Mouse (Mus musculus) adrenal gland, postnatal 10 days (tissue): ENCODE measurements around the gene Nmt1. TPM values are rescaled to one million over a fixed set of nuclear protein-coding genes. Genes with fewer than 3 reads are reported as not detected.

ENCODE experiments used
- DNase-seq: peaks from one replicate; pipeline ENCODE4 v3.0.0; 2021; ENCODE audit warnings: mixed read lengths
- total RNA-seq, 2 experiments: library from RNA; stranded (reverse); gene quantifications; 2 replicates each; pipeline ENCODE4 v1.2.3; 2021

Gene Nmt1
- total RNA-seq, 2 experiments from 2014 or later: 81.8 to 85.9 TPM

- no peak for DNase-seq
These were observed 16.0 kb downstream of the Nmt1 start for GRCm38 (mm10) chr11:103043982-103044381.

GRCm38 (mm10) chr11:103046286-103046685 is 18.3 kb downstream of the Nmt1 start:
- DNase-seq: no peak

DNA sequence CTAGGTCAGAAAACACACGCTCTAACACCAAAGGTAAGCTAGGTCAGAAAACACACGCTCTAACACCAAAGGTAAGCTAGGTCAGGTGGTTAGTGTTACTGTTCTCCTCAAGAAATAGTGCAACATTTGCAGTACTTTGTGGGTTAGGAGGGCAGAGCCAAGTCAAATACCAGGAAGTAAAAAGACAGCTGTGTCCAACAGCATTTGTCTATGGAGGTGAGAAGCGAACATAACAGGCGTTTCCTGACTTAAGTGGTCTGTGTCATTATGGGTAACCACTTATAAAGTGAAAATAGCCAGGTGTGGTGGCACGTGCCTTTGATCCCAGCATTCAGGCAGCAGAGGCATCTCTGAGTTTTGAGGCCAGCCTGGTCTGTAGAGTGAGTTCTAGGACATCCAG is 21.6 kb downstream of the Nmt1 start:
- DNase-seq: no peak

DNA sequence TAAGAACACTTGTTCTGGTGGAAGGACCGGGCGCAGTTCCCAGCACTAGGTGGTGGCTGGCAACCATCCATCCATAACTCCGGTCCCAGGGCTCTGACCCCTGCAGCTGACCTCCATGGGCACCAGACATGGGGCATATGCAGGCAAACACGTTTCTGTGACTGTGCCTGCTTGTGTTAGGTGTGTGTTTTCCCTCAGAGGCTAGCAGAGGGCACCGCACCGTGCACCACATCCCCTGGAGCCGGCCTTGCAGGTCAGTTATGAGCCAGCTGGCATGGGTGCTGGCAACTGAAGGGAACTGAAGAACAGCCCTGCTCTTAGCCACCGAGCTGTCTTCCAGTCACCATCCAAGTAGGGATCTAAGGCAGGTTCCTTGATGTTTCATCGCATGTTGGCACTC is 22.2 kb downstream of the Nmt1 start:
- peak; percentile 63 for DNase-seq

DNA sequence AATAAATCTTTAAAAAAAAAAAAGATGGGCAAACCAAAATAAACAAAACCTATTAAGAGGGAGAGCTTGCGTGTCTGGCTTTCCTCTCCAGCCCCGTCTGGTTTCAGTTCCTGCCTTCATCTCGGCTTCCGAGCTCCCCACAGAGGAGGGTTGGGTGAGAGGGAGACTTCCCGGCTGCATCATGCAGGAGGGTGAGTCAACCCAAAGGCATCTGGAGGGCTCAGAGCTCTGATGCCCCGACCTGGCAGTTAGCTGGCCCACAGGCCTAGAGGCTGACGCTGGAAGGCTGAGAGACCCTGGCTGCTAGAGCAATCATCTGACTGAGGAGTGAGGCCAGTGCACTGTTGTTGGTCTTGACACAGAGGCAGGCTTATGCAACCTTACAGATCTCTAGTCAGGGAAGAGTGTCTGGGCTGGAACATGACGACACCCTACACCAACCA is 23.3 kb downstream of the Nmt1 start:
- peak; percentile 70 for DNase-seq

- no peak for DNase-seq
These were observed 24.1 kb downstream of the Nmt1 start for GRCm38 (mm10) chr11:103052078-103052477.

DNA sequence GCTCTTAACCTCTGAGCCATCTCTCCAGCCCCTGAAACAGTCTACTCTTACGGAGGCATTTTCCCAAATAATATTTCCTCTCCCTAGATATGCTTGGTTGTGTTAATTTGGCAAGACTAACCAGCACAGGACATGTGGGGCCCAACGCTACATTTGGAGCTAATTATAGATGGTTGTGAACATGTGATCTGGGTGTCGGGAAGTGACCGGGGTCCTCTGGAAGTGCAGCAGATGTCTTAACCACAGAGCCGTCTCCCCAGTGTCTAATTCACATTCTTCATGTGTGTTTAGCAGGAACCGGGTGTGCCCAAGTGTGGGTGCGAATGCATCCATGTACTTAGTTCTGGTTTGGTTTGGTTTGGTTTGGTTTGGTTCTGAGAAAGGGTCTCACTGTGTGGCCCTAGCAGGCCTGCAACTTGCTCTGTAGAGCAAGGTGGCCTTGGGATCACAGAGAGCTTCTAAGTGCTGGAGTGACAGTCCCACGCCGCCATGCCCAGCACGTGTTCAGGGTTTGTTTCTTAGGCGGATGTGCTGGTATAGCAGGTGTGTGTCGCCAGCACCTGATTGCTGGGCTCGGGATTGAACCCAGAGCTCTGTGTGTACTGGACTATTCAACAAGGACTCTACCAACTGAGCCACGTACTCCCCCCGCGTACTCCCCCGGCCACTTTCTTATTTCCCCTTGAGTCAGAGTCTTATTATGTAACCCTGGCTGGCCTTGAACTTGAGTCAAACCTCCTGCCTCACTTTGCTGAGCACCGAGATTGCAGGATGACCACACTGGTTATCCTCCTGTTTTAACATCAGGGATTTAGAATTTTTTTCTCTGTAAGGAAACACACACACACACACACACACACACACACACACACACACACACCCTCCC is 25.4 kb downstream of the Nmt1 start:
- DNase-seq: no peak

- peak; percentile 84 for DNase-seq
These were observed 26.8 kb downstream of the Nmt1 start for GRCm38 (mm10) chr11:103054798-103055197.

DNA sequence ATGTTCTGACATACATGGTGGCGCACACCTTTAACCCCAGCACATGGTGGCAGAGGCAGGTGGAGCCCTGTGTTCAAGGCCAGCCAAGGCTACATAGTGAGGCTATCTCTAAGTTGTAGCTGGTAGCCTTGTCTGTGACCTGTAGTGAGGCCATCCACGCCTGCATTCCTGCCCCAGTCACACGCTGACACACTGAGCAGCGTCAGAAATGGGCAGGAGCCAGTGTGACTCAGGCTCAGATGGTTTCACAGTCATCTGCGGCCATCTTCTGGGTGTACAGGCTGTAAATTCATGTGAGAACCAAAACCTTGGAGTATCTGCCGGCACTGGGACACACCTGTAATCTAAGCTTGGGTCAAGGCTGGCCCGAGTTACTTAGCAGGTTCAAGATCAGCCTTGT is 28.6 kb downstream of the Nmt1 start:
- DNase-seq: no peak

GRCm38 (mm10) chr11:103058499-103059085 is 30.6 kb downstream of the Nmt1 start:
- no peak for DNase-seq

- no peak for DNase-seq
These were observed 38.4 kb downstream of the Nmt1 start for GRCm38 (mm10) chr11:103066191-103067050.

- DNase-seq: no peak
These were observed 39.0 kb downstream of the Nmt1 start for GRCm38 (mm10) chr11:103067051-103067361.

DNA sequence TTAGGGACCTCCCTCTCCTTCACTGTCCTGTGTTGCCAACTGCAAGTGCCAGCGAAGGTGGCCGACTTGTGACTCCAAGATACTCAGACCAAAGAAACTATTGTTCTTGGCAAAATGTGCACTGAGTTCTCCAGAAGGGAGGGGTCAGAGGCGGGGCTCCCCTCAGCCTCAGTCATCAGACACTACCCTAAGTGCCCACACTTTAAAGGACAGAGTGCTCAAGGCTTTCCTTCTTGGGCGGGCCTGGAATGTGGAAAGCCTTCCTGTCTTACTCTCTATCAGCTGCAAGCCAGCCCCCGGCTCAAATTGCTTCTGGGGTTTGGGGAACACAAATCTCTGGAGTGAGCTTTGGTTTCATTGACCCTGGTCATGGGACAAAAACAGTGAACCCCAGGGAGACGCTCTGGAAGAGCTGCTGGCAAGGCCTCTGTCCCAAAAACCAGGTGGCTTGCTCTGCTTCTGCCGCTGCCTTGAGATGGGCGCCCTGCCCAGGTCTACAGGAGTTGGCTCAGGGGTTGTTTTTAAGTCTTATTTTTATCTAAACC is 39.5 kb downstream of the Nmt1 start:
- DNase-seq: peak; percentile 67

- no peak for DNase-seq
These were observed 40.3 kb downstream of the Nmt1 start for GRCm38 (mm10) chr11:103068272-103068671.

GRCm38 (mm10) chr11:103068884-103069283 is 40.9 kb downstream of the Nmt1 start:
- DNase-seq: no peak

DNA sequence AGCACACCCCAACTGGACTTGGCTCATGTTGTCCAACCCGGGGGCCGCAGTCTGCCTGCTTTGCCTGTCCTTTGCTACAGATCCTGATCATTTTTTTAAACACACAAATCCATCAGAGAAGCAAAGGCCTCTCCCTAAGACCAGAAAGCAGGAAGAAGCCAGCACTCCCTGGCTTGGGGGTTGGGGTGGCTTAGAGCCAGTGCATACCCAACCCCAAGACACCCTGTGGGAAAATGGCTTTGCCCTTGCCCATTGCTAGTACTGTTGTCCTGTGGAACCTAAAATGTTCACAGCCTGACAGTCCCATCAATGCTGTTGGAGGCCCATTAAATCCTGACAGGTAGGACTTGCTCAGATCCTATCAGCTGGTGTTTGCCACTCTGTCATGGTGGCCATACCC is 41.7 kb downstream of the Nmt1 start:
- DNase-seq: no peak

GRCm38 (mm10) chr11:103070322-103070880 is 42.4 kb downstream of the Nmt1 start:
- no peak for DNase-seq

- no peak for DNase-seq
These were observed 45.7 kb downstream of the Nmt1 start for GRCm38 (mm10) chr11:103073671-103074070.

DNA sequence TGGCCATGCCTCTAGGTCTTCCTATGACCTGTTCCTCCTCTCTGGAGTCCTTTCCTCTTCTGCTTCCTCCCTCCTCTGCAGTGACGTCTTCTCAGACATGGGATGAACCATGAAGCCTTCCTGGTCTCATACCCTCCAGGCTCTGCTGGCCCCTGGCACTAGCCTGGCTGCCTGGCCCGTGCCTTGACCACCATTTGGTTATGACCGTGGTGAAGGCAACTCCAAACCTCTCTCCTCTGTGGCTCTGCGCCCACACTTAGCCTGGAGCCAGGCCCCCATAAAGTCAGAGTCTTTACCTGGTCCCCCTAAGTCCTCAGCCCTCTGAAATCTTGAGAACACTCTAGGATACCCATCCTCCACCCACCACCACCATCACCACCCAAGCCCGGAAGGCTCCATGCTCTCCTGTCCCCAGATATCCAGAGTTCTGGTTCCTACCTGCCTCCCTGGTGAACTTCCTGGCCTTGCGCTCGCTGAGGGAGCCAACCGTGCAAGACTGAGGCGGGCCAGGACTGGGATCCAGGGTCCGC is 46.2 kb downstream of the Nmt1 start:
- DNase-seq: no peak

DNA sequence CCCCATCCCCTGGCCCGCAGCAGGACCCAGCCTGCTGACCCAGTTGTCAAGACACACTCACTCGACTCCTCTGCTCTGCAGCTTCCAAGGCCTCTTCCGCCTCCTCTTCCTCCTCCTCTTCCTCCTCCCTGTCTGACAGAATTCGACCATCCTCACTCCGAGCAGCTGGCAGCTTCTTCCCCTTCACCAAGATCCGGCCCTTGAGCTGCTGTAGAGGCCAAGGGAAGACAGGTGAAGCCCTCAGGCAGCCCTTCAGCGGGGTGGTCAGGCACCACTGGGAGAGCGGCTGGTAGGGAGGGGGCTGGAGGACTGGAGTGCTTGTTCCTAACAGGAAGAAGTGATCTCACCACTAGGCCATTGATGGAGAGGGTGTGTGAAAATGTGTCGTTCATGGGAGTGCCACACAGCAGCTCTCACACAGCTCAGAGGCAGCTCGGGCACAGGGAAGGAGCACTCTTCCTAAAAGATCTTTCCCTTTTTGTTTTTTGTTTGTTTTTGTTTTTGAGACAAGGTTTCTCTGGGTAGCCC is 46.9 kb downstream of the Nmt1 start:
- DNase-seq: no peak

DNA sequence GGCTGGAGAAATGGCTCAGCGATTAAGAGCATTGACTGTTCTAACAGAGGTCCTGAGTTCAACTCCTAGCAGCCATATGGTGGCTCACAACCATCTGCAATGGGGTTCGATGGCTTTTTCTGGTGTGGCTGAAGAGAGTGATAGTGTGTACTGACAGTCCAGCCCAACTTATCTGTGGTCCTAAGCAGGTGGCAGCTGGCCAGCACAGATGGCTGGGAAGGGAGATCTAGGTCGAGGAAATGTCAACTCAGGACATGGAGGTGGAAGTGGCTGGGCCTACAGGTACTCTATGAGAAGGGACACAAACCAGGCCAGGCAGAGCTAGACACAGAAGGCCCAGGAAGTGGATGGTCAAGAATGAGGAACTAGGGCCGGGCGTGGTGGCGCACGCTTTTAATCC is 48.0 kb downstream of the Nmt1 start:
- DNase-seq: no peak

GRCm38 (mm10) chr11:103076581-103076980 is 48.6 kb downstream of the Nmt1 start:
- no peak for DNase-seq
